Mouse (Mus musculus): ENCODE measurements at regions not wholly inside any gene's neighbourhood (a gene's known extent, or its start where the extent isn't known, plus 50 kb on each side); places are given as distances from the start of the nearest gene placed in this dataset.

GRCm38 (mm10) chr13:112213652-112214081 is 74.6 kb upstream of the Ankrd55 start:
- peak; percentile 9 for DNase-seq (ENCODE audit: low read depth, low spot score)

- DNase-seq (ENCODE audit: low read depth, low spot score), result peak; percentile 37
Measured at GRCm38 (mm10) chr13:112216084-112216483, 72.2 kb upstream of the Ankrd55 start.

GRCm38 (mm10) chr13:112218389-112218788 is 69.9 kb upstream of the Ankrd55 start:
- DNase-seq (ENCODE audit: low read depth, low spot score), result peak; percentile 43

- DNase-seq (ENCODE audit: low read depth, low spot score), result no peak
Measured at GRCm38 (mm10) chr13:112220184-112220583, 68.1 kb upstream of the Ankrd55 start.

- DNase-seq (ENCODE audit: low read depth, low spot score), result no peak
Measured at GRCm38 (mm10) chr13:112223616-112224015, 64.6 kb upstream of the Ankrd55 start.

- DNase-seq (ENCODE audit: low read depth, low spot score), result no peak
Measured at GRCm38 (mm10) chr13:112227766-112228165, 60.5 kb upstream of the Ankrd55 start.

- DNase-seq (ENCODE audit: low read depth, low spot score), result no peak
Measured at GRCm38 (mm10) chr13:112228846-112229245, 59.4 kb upstream of the Ankrd55 start.

- DNase-seq (ENCODE audit: low read depth, low spot score), result no peak
Measured at GRCm38 (mm10) chr13:112230176-112230575, 58.1 kb upstream of the Ankrd55 start.

GRCm38 (mm10) chr13:112234695-112235094 is 53.6 kb upstream of the Ankrd55 start:
- DNase-seq (ENCODE audit: low read depth, low spot score), result no peak

- no peak for DNase-seq (ENCODE audit: low read depth, low spot score)
Measured at GRCm38 (mm10) chr13:112236956-112237355, 51.3 kb upstream of the Ankrd55 start.

- no peak for DNase-seq (ENCODE audit: low read depth, low spot score)
Measured at GRCm38 (mm10) chr13:112237377-112237776, 50.9 kb upstream of the Ankrd55 start.

- no peak for DNase-seq (ENCODE audit: low read depth, low spot score)
Measured at GRCm38 (mm10) chr13:112237917-112238316, 50.3 kb upstream of the Ankrd55 start.
